Mouse (Mus musculus) left cerebral cortex, adult 2 months (tissue): ENCODE data around the gene Slc32a1. TPM values are rescaled to one million over a fixed set of nuclear protein-coding genes. Genes with fewer than 3 reads are reported as not detected.

Source experiments
- DNase-seq, 2 experiments: peaks; one replicate each; pipeline ENCODE4 v3.0.0; 2021 to 2022; ENCODE audit warnings: low spot score in 2 of 2, mixed read lengths in 1 of 2; ENCODE audit errors: extremely low spot score in 1 of 2
- H3K27ac ChIP-seq: fragments of 200-600 bp; 2 replicates; pipeline ENCODE4 v1.8.1; 2022
- H3K4me3 ChIP-seq: fragments of 200-600 bp; 2 replicates; pipeline ENCODE4 v1.8.1; 2022
- CTCF ChIP-seq: fragments of 200-600 bp; IDR thresholded peaks from 2 replicates; pipeline ENCODE4 v1.8.1; 2022; ENCODE audit warnings: antibody characterized with exemption, mild to moderate bottlenecking, moderate library complexity
- intact Hi-C: fragments of 180-260 bp; cut with DNase I; formaldehyde crosslinking; loops from one replicate; pipeline ENCODE4 v1.15.1; 2025
- long read RNA-seq, 2 experiments: library from polyadenylated mRNA; stranded (forward); transcript quantifications; one replicate each; pipeline ENCODE4 v2.0.0; 2021; ENCODE audit warnings: borderline mapping rate in 2 of 2
- total RNA-seq, 2 experiments: library from RNA; stranded (reverse); gene quantifications; 2 replicates each; pipeline ENCODE4 v1.2.3; 2021

The Slc32a1 gene
- 10 to 100 TPM; 83.5 to 97.2 TPM for total RNA-seq
- long read RNA-seq, experiment 1, partial matches to known transcripts: 0 of 8 reads
- long read RNA-seq, experiment 1, other reads (novel, unspliced or antisense): 4 of 8 reads
- long read RNA-seq, experiment 2, partial matches to known transcripts: 0 of 1 reads
- long read RNA-seq, experiment 2, other reads (novel, unspliced or antisense): 1 of 1 reads

DNA sequence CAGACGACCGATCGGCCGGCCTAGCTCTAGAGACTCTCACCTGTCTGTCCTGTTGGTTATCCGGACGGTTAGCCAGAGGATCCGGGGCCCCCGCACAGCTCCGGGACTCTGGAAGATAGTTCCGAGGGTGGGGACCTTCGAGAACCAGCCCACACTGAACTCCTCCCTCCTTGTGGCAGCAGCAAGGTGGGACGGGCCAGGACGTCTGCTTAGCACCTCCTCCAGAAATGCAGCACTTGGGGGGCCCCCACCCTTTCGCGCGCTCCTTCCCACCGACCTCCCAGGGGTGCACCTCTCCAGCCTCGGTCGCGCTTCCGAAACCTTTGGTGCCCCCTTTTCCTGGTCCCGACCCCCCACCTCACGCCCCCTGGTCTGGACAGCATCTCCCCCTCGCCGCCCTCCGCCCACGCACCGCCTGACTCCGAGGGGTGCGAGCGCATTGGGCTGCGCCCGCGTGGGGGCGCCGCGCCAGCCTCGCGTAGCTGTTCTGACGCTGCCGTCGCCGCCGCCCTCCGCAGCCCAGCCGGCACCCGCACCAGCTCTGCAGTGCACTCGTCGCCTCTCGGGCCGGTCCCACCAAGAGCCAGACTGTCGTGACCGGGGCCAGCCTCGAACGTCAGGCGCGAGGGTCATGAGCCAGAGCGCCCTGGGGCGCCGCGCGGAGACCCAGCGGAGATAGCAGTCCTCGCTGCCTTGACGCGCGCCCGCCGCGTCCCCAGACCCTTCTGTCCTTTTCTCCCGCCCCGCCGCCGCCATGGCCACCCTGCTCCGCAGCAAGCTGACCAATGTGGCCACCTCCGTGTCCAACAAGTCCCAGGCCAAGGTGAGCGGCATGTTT, at the start of gene Slc32a1:
Slc32a1 (plus strand) TSS at position 280 of the 838 bp plus-strand sequence.
- Histone ChIP-seq H3K4me3 (peak within 1 kb of the TSS; percentile 32), H3K27ac (peak within 1 kb of the TSS; percentile 32)
- DNase-seq: peak; percentile 32 to 71
- no peak for TF ChIP-seq CTCF
- intact Hi-C loops: loop anchor here (5.0 kb wide), 1 partner anchor 58 kb away; no protein-coding TSS in a partner anchor

DNA sequence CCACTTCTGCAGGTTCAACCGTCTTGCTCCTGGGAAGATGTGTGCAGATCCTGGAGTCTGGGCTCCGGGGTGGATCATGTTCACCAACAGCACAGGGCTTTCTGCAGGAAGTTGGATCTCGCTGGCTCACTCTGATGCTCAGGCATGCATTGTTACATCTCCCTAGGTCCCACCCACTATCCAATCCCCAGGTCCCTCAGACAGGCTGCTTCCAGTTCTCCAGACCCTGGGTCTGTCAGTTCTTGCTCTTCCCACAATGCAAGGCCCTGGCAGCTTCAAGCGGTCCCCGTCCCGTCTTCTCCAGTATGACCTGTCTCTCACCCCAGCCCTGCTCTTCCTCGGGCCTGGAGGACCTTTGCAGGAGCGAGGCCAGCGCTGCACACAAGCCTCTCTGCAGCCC, 49.8 kb upstream of the Slc32a1 start:
- no peak for DNase-seq
- H3K4me3 ChIP-seq: no peak overlapping the region
- TF ChIP-seq CTCF: no peak
- H3K27ac ChIP-seq: no peak overlapping the region
- intact Hi-C loops: no loop called here

- Histone ChIP-seq H3K27ac (no peak overlapping the region), H3K4me3 (no peak overlapping the region)
- no peak for TF ChIP-seq CTCF
- intact Hi-C loops: no loop called here
- no peak for DNase-seq
These were observed 49.0 kb upstream of the Slc32a1 start for GRCm38 (mm10) chr2:158561371-158562144.

GRCm38 (mm10) chr2:158570421-158571081, 40.0 kb upstream of the Slc32a1 start:
- Histone ChIP-seq H3K4me3 (no peak overlapping the region), H3K27ac (no peak overlapping the region)
- intact Hi-C loops: no loop called here
- no peak for TF ChIP-seq CTCF
- no peak for DNase-seq

- intact Hi-C loops: no loop called here
- H3K4me3 ChIP-seq: no peak overlapping the region
- DNase-seq: no peak
- H3K27ac ChIP-seq: no peak overlapping the region
- TF ChIP-seq CTCF: no peak
These were observed 30.6 kb upstream of the Slc32a1 start for GRCm38 (mm10) chr2:158579979-158580378.

DNA sequence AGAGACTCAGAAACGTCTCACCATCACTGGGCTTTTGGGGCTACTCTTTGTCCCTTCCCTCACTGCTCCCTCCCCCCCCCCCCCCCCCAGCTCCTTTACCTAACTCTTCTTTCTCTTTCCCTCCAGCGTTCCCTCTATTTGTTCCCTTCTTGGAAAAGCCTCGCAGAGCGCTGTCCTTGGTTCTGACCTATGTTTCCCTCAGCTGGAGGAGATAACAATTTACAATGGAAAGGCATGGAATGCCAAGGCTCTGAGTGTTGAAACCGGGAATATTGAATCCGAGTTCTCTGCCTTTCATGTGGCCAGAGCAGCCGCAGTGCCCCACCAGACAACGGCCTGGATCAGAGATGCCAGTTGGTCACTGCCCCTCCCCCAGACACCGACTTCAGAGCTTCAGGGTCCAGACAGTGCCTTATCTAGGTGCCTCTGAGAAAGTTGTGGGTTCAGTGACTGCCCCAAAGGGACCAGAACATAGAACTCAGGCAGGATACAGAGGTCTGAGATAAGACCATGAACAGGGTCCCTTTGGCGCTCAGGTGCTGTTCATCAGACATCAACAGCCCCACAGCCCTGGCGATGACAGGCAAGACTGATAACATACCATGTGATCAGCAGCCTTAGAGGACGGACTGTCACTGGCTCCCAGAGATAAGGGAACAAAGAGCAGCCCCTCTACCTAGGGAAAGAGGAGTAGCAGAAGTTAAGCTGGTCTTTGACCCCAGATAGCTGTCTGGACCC, 25.8 kb upstream of the Slc32a1 start:
- H3K4me3 ChIP-seq: no peak overlapping the region
- no peak overlapping the region for H3K27ac ChIP-seq
- intact Hi-C loops: no loop called here
- TF ChIP-seq CTCF: no peak
- DNase-seq: no peak

- DNase-seq: no peak
- TF ChIP-seq CTCF: no peak
- intact Hi-C loops: no loop called here
- no peak overlapping the region for H3K4me3 ChIP-seq
- H3K27ac ChIP-seq: no peak overlapping the region
These were observed 21.9 kb upstream of the Slc32a1 start for GRCm38 (mm10) chr2:158588524-158589271.

GRCm38 (mm10) chr2:158590495-158590894, 20.1 kb upstream of the Slc32a1 start:
- Histone ChIP-seq H3K27ac (no peak overlapping the region), H3K4me3 (no peak overlapping the region)
- intact Hi-C loops: no loop called here
- DNase-seq: no peak
- no peak for TF ChIP-seq CTCF

DNA sequence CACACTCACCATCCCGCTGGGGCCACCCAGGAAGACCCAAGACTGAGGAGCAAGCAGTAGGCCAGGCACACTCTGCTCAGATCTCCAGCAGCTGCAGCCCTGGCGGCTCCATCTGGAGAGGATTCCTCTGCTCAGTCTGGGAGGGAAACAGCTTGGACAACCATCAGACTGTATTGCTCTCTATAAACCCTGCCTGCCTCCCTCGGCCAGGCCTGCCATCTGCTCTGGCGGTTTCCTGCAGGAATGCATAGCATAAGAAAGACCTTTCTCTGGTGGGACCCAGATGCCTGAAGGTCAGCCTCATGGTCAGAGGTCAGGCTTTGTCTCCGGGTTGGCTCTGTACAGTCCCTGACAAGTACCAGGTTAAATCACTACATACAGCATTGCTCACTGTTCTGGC, 19.3 kb upstream of the Slc32a1 start:
- no peak for TF ChIP-seq CTCF
- H3K27ac ChIP-seq: no peak overlapping the region
- H3K4me3 ChIP-seq: no peak overlapping the region
- intact Hi-C loops: no loop called here
- DNase-seq: no peak

DNA sequence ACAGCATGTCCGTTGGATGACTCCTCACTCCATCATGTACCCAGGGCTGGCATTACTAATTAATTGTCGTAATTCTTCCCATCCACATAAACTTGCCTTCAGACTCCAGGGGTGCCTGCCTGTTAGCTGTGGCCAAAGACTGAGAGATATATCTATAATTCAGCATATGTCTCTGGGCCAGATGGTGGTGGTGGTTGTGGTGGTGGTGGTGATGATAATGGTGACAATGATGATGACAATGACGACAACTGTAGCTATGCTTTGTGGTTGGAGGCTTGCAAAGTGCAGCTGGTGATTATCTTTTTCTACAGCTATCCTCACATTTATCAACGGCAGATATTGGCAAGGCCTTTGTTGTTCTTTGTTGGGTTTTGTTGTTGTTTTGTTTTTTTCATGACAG, 17.2 kb upstream of the Slc32a1 start:
- DNase-seq: no peak
- no peak for TF ChIP-seq CTCF
- Histone ChIP-seq H3K4me3 (no peak overlapping the region), H3K27ac (no peak overlapping the region)
- intact Hi-C loops: no loop called here
